Mouse (Mus musculus) right cerebral cortex, postnatal 14 days (tissue): ENCODE measurements around the gene Pex14.
A peak's percentile ranks its signal among the peaks of the same experiment; 100 is the strongest.
"Not testable (repeated sequence)": the region's sequence is repeated elsewhere in the genome, so short reads cannot be mapped to it uniquely, and the experiment has no call there.

Experiments used
- DNase-seq: peaks from one replicate; pipeline ENCODE4 v3.0.0; 2022

Pex14 gene

GRCm38 (mm10) chr4:149101456-149101855 lies 1.8 kb upstream of the Pex14 start:
- DNase-seq: no peak

DNA sequence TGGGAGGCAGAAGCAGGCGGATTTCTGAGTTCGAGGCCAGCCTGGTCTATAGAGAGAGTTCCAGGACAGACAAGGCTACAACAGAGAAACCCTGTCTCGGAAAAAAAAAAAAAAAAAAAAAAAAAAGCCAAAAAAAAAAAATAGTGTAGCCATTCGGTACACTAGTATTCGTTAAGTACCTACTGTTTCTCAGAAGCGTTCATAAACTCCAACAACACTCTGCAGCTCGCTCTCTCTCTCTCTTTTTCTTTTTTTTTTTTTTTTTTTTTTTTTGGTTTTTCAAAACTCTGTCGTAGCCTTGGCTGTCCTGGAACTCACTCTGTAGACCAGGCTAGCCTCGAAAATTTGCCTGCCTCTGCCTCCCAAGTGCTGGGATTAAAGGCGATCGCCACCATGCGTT lies 773 bp upstream of the Pex14 start:
- not testable (repeated sequence) for DNase-seq

DNA sequence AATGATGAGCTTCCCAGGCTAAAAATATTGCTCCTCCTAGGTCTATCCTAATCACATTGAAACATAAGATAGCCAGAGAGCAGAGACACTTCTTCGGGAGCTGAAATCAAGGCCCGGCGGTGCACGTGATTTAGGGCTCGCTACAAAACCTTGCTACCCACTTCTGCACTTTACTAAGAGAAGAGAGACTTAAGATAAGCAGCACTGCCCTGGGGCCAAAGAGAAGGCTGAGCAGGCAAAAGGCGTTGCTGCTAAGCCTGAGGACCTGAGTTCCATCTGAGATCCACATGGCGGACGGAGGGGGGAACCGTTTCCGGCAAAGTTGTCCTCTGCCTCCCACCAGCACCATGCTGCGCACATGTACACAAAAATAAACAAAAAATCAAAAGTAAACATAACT lies 1.1 kb downstream of the Pex14 start:
- DNase-seq: no peak

GRCm38 (mm10) chr4:149097956-149098355 lies 1.7 kb downstream of the Pex14 start:
- DNase-seq: no peak

DNA sequence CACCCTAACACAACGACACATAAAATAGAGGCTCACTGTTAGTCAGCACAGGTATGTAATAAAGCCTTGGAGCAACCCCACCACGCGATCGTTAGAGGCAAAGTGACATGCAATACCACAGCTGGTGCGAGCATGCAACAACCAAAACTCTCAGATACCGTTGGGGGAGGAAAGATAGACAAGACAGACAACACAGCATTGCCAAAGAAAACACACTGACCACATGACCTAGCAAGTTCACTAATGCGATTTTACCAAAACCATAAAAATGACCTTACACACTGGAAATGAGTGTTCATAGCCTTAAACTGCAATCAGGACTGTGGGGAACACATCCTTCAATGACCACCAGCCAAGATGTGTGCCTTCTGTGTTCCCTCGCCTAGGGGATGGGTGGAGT lies 8.3 kb downstream of the Pex14 start:
- DNase-seq: no peak

DNA sequence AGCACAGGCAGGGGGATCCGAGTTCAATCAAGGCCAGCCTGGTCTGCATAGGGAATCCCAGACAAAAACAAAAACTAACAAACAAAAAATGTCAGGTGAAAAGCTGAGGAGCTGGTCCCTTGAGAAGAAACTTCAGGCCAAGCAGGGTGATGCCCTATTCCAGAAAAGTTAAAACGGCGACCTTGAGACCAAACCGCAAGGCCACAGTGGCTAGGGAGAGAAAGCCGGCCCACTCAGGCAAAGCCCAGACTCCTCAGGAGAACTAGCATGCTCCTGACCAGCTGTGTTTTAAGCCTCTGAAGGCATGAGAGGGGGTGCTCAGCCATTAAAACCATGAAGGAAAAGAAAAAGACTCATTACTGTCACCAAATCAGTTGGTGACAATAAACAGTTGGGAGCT lies 14.3 kb downstream of the Pex14 start:
- DNase-seq: no peak

DNA sequence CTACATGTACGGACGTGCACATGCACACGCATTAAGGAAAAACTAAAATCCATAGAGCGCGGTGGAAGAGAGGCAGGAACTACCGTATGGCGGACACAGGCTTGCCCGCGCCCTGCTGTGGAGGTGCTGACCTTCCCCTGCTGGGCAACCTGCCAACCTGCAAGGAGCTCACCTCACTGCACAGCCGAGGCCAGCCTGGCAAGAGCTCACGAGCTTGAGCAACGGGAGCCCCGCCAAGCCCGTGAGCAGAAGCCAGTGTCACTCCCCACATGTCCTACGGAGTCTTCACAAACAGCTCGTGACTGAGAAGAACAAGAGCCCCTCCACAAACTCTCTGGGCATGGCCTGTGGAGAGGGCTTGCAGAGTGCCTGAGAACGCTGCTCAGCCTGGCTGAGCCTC lies 18.1 kb downstream of the Pex14 start:
- peak; percentile 42 for DNase-seq

- no peak for DNase-seq
Observed at GRCm38 (mm10) chr4:149080111-149080510, 19.6 kb downstream of the Pex14 start.

DNA sequence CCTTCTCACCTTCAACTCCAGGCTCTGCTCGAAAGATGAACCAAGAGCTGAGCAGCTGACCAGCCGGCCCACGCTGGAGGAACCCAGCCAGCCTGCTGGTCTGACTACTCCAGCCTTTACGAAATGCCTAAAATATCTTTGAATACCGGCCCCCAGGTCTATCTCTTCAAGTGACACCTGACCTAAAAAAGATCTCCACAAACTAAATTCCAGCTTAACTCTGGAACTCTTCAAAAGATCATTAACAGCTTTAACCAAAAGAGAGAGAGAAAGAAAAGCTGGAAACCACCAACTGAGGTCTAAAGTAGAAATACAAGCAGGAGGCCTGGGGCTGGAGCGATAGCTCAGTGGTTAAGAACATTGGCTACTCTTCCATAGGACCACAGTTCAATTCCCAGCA lies 20.0 kb downstream of the Pex14 start:
- no peak for DNase-seq

GRCm38 (mm10) chr4:149078261-149078660 lies 21.4 kb downstream of the Pex14 start:
- DNase-seq: no peak

- DNase-seq: peak; percentile 48
Observed at GRCm38 (mm10) chr4:149075871-149076575, 23.7 kb downstream of the Pex14 start.

GRCm38 (mm10) chr4:149075073-149075472 lies 24.6 kb downstream of the Pex14 start:
- no peak for DNase-seq

DNA sequence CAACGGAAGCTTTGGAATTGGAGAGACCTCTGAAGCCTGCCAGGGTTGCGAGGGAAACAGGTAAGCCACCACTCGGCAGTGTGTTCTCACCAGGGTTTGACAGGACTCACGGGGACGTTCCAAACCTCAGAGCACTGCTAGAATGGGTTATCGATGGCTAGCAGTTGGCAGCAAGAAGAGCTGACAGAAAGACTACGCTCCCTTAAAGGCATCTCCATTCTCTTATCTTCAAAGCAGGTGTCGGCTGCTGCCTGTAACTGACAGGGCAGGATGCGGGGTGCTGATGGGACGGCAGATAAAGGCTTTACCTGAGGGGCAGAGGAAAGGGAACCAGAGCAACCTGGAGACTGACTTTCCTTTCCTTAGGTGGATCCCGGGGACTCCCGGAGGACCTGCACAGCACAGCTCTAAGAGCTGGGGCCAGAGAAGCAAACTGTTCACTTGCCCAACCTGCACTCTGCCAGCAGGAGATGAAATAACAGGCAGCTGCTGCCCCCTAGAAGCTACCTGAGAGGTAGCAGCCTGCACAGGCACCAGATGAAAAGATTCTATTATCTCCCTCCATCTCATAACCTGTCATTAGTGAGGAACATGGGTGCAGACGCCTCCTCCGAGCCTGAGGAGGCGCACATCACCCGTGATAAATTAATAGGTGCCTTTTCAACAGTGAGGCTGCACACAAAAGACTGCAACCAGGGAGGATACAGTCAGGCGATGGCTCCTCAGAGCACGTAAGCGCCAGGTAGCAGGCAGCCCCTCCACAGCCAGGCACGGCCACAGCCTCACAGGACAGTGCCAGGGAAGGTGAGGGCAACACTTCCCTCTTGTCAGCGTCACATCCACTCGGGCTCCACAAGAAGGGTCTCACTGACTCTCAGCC lies 32.8 kb downstream of the Pex14 start:
- DNase-seq: no peak

DNA sequence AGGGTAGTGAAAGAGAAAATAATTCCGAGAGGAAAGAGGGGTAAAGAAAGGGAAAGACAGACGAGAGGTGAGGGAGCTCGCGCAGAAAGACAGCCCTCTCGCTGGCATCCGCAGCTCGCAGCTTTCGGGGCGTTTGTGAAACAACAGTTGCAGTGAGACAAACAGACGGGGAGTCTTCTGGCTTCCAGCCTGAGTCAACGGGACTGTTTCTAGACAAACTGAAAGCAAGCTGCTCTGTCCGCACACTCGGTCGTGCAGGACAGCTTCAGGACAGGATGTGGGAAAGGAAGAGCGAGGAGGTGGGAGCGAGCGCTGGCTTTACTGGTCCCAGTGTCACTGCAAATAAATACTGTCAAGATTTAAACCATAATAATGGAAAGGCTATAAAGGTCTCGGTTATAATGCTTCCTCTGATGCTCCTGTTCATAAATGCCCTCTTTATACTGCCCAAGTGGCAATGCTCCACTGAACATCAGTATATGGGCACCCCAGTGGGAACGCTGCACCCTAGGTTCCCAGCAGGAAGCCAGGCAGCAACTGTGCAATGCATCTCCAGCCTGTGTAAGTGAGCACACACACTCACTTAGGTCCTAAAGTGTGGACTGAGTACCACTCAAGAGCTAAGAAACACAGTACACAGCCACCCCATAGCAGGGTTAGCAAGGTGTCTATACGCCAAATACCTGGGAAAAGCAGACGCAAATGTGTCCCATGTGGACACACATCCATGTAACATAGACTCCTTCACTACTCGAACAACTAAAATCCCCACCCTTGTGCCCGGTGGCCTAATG lies 35.4 kb downstream of the Pex14 start:
- DNase-seq: no peak

DNA sequence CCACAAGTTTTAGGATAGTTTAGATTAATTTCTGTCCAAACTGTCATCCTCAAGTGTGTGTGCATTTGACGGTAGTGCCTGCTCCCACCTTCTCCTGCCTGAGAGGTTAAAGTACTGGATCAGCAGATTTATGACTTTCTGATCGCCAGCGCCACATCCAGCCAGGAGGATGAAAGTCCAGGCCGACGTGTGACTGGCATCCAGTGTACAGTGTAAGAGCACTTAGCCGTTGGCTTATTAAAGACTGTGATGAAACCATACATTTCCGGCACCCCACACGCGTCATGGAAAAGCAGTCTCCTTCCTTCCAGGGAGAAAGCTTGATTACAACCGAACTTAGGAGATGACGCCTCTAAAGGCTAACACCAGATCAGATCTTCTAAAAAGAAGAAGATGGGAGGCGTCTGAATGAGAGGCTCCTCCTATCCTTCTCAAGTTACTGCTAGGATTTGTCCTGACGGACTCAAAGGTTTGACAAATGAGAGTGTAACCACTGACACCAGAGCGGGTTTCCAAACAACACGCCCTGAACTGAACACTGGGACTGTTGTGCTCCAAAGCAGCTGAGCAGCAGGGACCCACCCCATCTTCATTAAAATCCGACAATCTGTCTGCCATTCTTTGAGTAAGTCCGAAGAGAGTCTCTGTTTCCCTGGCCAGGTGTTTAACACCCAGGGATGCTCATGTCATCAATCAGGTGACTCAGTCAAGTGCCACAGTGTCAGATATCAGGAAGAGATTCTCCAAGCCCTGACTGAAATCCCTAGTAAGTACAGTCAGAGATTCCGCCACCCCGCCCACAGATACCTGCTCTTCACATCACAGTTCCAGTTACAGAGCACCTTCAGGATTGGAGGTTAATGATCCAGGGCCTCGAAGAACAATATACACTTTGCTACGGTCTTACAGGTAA lies 37.0 kb downstream of the Pex14 start:
- DNase-seq: no peak

- DNase-seq: no peak
Observed at GRCm38 (mm10) chr4:149061432-149061718, 38.3 kb downstream of the Pex14 start.

- DNase-seq: no peak
Observed at GRCm38 (mm10) chr4:149060621-149061431, 38.9 kb downstream of the Pex14 start.

- no peak for DNase-seq
Observed at GRCm38 (mm10) chr4:149059713-149060112, 40.0 kb downstream of the Pex14 start.

DNA sequence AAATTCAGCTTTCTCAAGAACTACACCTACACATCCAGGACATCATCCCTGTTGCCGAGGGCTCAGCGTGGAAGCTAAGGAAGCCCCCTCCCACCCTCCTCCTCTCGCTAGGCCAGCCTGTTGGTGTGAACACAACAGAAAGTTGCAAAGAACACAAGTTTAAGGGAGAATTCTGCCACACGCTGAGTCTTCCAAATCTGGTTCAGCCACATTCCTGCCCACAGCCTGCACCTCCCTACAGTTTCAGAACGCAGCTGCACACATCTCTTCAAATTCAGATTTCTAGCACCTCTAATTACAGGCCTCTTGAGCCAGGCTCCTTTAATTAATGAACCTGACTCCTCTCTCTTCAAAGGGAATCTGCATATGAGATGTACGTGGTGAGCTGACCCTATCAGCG lies 41.4 kb downstream of the Pex14 start:
- no peak for DNase-seq

- no peak for DNase-seq
Observed at GRCm38 (mm10) chr4:149057470-149057869, 42.2 kb downstream of the Pex14 start.

- no peak for DNase-seq
Observed at GRCm38 (mm10) chr4:149056957-149057356, 42.7 kb downstream of the Pex14 start.

- no peak for DNase-seq
Observed at GRCm38 (mm10) chr4:149055847-149056246, 43.8 kb downstream of the Pex14 start.
